Mouse (Mus musculus) heart, postnatal 4 days (tissue): Measurements from ENCODE around the gene Tipin. TPM values are rescaled to one million over a fixed set of nuclear protein-coding genes. Genes with fewer than 3 reads are reported as not detected.
A peak's percentile ranks its signal among the peaks of the same experiment; 100 is the strongest.
"Not testable (repeated sequence)": the region's sequence is repeated elsewhere in the genome, so short reads cannot be mapped to it uniquely, and the experiment has no call there.

Experiments used
- DNase-seq: peaks from one replicate; pipeline ENCODE4 v3.0.0; 2021
- total RNA-seq, 2 experiments: library from RNA; stranded (reverse); gene quantifications; 2 replicates each; pipeline ENCODE4 v1.2.3; 2021

Tipin gene
- total RNA-seq, 2 experiments from 2014 or later = 43.5 to 56.8 TPM

- peak; percentile 67 for DNase-seq
These were observed 8.8 kb upstream of the Tipin start for GRCm38 (mm10) chr9:64272611-64273010.

GRCm38 (mm10) chr9:64273757-64274156 lies 7.6 kb upstream of the Tipin start:
- DNase-seq = no peak

- DNase-seq = no peak
These were observed 7.1 kb upstream of the Tipin start for GRCm38 (mm10) chr9:64274291-64274690.

- DNase-seq = peak; percentile 17
These were observed 6.5 kb upstream of the Tipin start for GRCm38 (mm10) chr9:64274919-64275318.

- DNase-seq = peak; percentile 81
These were observed 3.7 kb upstream of the Tipin start for GRCm38 (mm10) chr9:64277706-64278105.

- no peak for DNase-seq
These were observed 2.6 kb upstream of the Tipin start for GRCm38 (mm10) chr9:64278665-64279310.

GRCm38 (mm10) chr9:64281781-64282178 lies 399 bp downstream of the Tipin start:
- no peak for DNase-seq

- no peak for DNase-seq
These were observed 1.1 kb downstream of the Tipin start for GRCm38 (mm10) chr9:64282404-64282987.

- DNase-seq = not testable (repeated sequence)
These were observed 21.7 kb downstream of the Tipin start for GRCm38 (mm10) chr9:64303086-64303485.

- DNase-seq = no peak
These were observed 25.3 kb downstream of the Tipin start for GRCm38 (mm10) chr9:64306476-64307312.

- peak; percentile 10 for DNase-seq
These were observed 29.8 kb downstream of the Tipin start for GRCm38 (mm10) chr9:64310996-64311785.

GRCm38 (mm10) chr9:64312128-64312527 lies 30.7 kb downstream of the Tipin start:
- no peak for DNase-seq

- no peak for DNase-seq
These were observed 33.3 kb downstream of the Tipin start for GRCm38 (mm10) chr9:64314696-64315095.

- no peak for DNase-seq
These were observed 35.6 kb downstream of the Tipin start for GRCm38 (mm10) chr9:64316986-64317385.

GRCm38 (mm10) chr9:64323976-64324375 lies 42.6 kb downstream of the Tipin start:
- DNase-seq = no peak

- DNase-seq = no peak
These were observed 54.4 kb downstream of the Tipin start for GRCm38 (mm10) chr9:64335825-64336224.

- DNase-seq = no peak
These were observed 58.0 kb downstream of the Tipin start for GRCm38 (mm10) chr9:64339361-64339760.

GRCm38 (mm10) chr9:64340351-64341253 lies 59.2 kb downstream of the Tipin start:
- DNase-seq = peak; percentile 81

- no peak for DNase-seq
These were observed 59.8 kb downstream of the Tipin start, which contains the start of gene Dis3l for GRCm38 (mm10) chr9:64341254-64341566. Dis3l (minus strand) TSS chr9:64341288.

GRCm38 (mm10) chr9:64341671-64342070 lies 60.3 kb downstream of the Tipin start:
- no peak for DNase-seq

- no peak for DNase-seq
These were observed 62.3 kb downstream of the Tipin start for GRCm38 (mm10) chr9:64343656-64344055.

GRCm38 (mm10) chr9:64345931-64346330 lies 64.5 kb downstream of the Tipin start:
- no peak for DNase-seq
